Mouse (Mus musculus) kidney, embryonic 14.5 days (tissue): ENCODE data around the gene Ccl27a. TPM values are rescaled to one million over a fixed set of nuclear protein-coding genes. Genes with fewer than 3 reads are reported as not detected.

ENCODE experiments used
- ATAC-seq: fragments of 200-750 bp; cut with Nextera tagmentation; 2 replicates; pipeline ENCODE4 v1.8.0; 2017; ENCODE audit warnings: moderate number of reproducible peaks, mild to moderate bottlenecking, moderate TSS enrichment, moderate library complexity; ENCODE audit not compliant: low FRiP score, low TSS enrichment
- H3K27ac ChIP-seq: fragments of 300-500 bp; sonication (generic); 2 replicates; pipeline ENCODE4 v1.5.1; 2014; ENCODE audit warnings: low read depth, mild to moderate bottlenecking, low read length, moderate library complexity, mixed read lengths
- H3K27me3 ChIP-seq: fragments of 300-500 bp; sonication (generic); 2 replicates; pipeline ENCODE4 v1.6.1; 2014; ENCODE audit warnings: mild to moderate bottlenecking, low read length; ENCODE audit not compliant: control insufficient read depth, insufficient read depth
- H3K36me3 ChIP-seq: fragments of 300-500 bp; sonication (generic); 2 replicates; pipeline ENCODE4 v1.6.1; 2014; ENCODE audit warnings: low read length, mixed read lengths; ENCODE audit not compliant: control insufficient read depth, insufficient read depth
- H3K4me1 ChIP-seq: fragments of 300-500 bp; sonication (generic); 2 replicates; pipeline ENCODE4 v1.6.1; 2014; ENCODE audit warnings: low read length, mixed read lengths; ENCODE audit not compliant: control insufficient read depth, insufficient read depth
- H3K4me2 ChIP-seq: fragments of 300-500 bp; sonication (generic); replicated peaks from 2 replicates; pipeline ENCODE4 v1.6.1; 2014; ENCODE audit warnings: low read depth, mild to moderate bottlenecking, low read length
- H3K4me3 ChIP-seq: fragments of 300-500 bp; sonication (generic); 2 replicates; pipeline ENCODE4 v1.5.1; 2014; ENCODE audit warnings: mild to moderate bottlenecking, low read length
- H3K9ac ChIP-seq: fragments of 300-500 bp; sonication (generic); 2 replicates; pipeline ENCODE4 v1.6.1; 2014; ENCODE audit warnings: low read depth, mild to moderate bottlenecking, low read length, moderate library complexity
- H3K9me3 ChIP-seq: fragments of 300-500 bp; sonication (generic); 2 replicates; pipeline ENCODE4 v1.6.1; 2016; ENCODE audit warnings: low read length; ENCODE audit not compliant: control insufficient read depth
- WGBS: fragments of 180-500 bp; shearing (Covaris S2); extraction: QIAGEN DNeasy Blood & Tissue Kit; methylation state at CpG from one replicate; pipeline ENCODE4 v1.1.7; 2014; 5-methylcytosine and 5-hydroxymethylcytosine counted together
- polyA plus RNA-seq: library from polyadenylated mRNA; unstranded; fragments of >200 nt; fragmentation: Nextera tagmentation; extraction: Ambion mirVana; gene quantifications from 2 replicates; pipeline ENCODE4 v1.2.1, GENCODE M21; 2014

Gene Ccl27a
- polyA plus RNA-seq, 1 experiment from 2014 or later, result 36.5 TPM

- H3K4me3 ChIP-seq, result no peak overlapping the region
- peaks cover 7% of the 10 kb centered on the region; the same call in 1 of the 2 replicates for H3K36me3 ChIP-seq
- no peak for ATAC-seq
- no peaks in the 10 kb centered on the region for H3K27me3 ChIP-seq
- H3K27ac ChIP-seq, result no peak overlapping the region
- H3K9me3 ChIP-seq, result no peaks in the 10 kb centered on the region
- WGBS, result 92% methylated on average over 4 of the region's 4 CpGs
- peaks cover 28% of the 10 kb centered on the region for H3K4me1 ChIP-seq
- no peak overlapping the region for H3K9ac ChIP-seq
- H3K4me2 ChIP-seq, result no peak overlapping the region
These were observed 15.3 kb downstream of the Ccl27a start for GRCm38 (mm10) chr4:41758701-41759100.

DNA sequence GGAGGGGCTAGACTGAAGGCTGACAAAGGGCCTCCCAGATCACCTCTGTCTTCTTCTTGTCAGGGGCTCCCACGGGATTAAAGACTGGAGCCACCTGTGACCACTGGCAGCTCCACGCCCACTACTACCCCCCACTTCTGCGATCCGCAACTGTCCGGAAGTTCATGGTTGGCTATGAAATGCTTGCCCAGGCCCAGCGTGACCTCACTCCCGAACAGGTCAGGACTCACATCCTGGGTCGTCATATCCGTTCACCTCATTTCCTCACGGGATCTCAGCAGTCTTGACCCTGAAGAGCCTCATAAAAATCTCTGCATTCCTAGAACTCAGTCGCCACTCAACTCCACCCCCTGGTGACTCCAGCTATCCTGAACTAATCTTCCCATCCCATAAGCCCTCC lies 16.0 kb downstream of the Ccl27a start:
- Histone ChIP-seq H3K4me2 (no peak overlapping the region), H3K4me1 (peaks cover 28% of the 10 kb centered on the region), H3K36me3 (peaks cover 7% of the 10 kb centered on the region; the same call in 1 of the 2 replicates), H3K9ac (no peak overlapping the region), H3K9me3 (no peaks in the 10 kb centered on the region), H3K27ac (no peak overlapping the region), H3K27me3 (no peaks in the 10 kb centered on the region), H3K4me3 (no peak overlapping the region)
- ATAC-seq, result no peak
- 46% methylated on average over 11 of the region's 11 CpGs for WGBS

DNA sequence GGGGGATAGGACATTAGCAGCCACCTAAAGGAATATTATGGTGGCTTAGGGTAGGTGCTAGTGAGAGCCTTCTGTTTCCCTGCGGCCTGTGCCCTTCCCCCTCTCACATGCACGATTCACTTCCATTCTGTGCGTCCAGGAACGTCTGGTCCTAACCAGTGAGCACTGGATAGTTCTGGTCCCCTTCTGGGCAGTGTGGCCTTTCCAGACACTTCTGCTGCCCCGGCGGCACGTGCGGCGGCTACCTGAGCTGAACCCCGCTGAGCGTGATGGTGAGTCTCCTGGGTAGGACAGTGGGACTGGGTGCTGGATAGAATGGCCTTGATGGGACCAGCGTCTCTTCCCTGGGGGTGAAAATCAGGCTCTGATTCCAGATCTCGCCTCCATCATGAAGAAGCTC lies 16.7 kb downstream of the Ccl27a start:
- no peak for ATAC-seq
- 94% methylated on average over 13 of the region's 13 CpGs for WGBS
- Histone ChIP-seq H3K9ac (no peak overlapping the region), H3K4me2 (no peak overlapping the region), H3K27ac (no peak overlapping the region), H3K27me3 (no peaks in the 10 kb centered on the region), H3K4me1 (peaks cover 22% of the 10 kb centered on the region), H3K4me3 (no peak overlapping the region), H3K36me3 (peaks cover 7% of the 10 kb centered on the region; the same call in 1 of the 2 replicates), H3K9me3 (no peaks in the 10 kb centered on the region)

- Histone ChIP-seq H3K27ac (no peak overlapping the region), H3K36me3 (peaks cover 7% of the 10 kb centered on the region; the same call in 1 of the 2 replicates), H3K27me3 (no peaks in the 10 kb centered on the region), H3K4me2 (peak overlapping the region; percentile 89), H3K4me1 (peaks cover 14% of the 10 kb centered on the region), H3K4me3 (peak overlapping the region; percentile 73), H3K9me3 (no peaks in the 10 kb centered on the region), H3K9ac (peak overlapping the region; percentile 67; the same call in 1 of the 2 replicates)
- ATAC-seq, result no peak
- 77% methylated on average over 8 of the region's 8 CpGs for WGBS
These were observed 17.6 kb downstream of the Ccl27a start for GRCm38 (mm10) chr4:41756440-41756839.

DNA sequence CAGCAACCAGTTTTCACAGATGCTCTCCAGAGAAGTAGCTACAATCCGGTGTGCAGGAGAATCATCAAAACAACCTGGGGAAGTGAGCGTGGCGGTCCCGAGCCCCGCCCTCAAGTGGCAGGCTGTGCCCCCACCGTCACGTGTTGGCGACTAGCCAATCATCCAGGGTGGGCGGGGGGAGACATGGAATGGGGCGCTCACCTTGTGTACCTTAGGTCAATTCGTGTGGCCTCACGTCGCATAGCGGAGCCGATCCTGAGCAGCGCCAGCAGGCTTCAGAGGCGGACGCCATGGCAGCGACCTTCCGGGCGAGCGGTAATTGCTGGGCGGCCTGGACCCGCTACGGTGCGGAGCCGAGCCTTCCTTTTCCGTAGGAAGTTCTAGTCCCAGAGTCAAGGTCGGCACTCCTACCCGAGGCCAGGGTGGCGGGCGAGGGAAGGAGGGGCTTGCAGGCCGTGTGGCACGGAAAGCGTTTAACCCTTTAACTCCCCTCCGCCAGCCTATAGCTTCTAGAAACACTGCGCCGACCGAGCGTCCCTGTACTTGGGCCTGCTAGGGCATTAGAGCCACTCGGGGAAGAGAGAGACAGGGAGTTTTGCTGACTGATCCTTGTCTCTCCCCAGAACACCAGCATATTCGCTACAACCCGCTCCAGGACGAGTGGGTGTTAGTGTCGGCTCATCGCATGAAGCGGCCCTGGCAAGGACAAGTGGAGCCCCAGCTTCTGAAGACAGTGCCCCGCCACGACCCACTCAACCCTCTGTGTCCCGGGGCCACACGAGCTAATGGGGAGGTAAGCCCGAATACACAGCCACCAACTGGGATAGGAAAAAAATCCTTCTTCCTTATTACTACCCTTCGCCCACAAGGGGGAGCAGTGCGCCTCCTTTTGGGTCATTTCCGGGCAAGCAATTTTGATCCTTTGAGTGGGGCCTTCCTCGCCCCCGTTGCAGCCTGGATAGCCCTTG lies 18.4 kb downstream of the Ccl27a start, which contains the start of gene Sigmar1:
Gene Sigmar1 (minus strand): TSS at position 820 of the 968 bp plus-strand sequence.
- peak within 1 kb of the TSS; percentile 73 for H3K4me3 ChIP-seq
- peak within 1 kb of the TSS; percentile 88 for H3K27ac ChIP-seq
- peaks cover 7% of the 10 kb centered on the region; the same call in 1 of the 2 replicates for H3K36me3 ChIP-seq
- ATAC-seq, result peak; percentile 73
- H3K9ac ChIP-seq, result peak within 1 kb of the TSS; percentile 67
- H3K4me1 ChIP-seq, result peaks cover 5% of the 10 kb centered on the region; the same call in 1 of the 2 replicates
- no peaks in the 10 kb centered on the region for H3K27me3 ChIP-seq
- peak within 1 kb of the TSS; percentile 89 for H3K4me2 ChIP-seq
- WGBS, result under 1% methylated on average over 57 of the region's 57 CpGs
- no peaks in the 10 kb centered on the region for H3K9me3 ChIP-seq

DNA sequence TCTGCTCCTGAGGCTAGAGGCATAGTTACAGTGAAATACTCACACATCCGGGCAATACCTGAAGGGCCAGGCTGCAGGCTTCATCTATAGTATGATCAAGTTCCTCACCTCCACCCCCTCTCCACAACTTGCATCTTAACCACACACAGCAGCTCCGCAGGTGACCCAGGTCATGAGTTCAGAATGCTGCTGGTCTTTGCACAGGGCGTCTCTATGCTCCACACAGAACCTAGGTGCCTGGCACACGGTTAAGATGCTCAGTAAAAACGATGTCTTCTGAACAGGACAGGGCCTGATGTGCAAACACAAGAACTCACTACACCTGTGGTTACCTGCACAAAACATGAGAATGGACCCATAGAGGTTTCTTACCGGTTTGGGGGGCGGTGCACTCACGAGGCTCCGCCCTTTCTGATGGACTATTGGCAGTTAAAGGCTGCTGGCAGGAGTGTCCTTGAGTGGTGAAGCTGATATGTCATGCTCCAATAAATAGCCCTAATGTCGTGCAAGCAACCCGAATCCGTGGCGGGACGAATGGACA lies 19.2 kb downstream of the Ccl27a start, which contains the start of gene Galt:
Gene Galt (plus strand): TSS at position 432 of the 541 bp plus-strand sequence.
- Histone ChIP-seq H3K4me3 (peak within 1 kb of the TSS; percentile 73), H3K27ac (peak within 1 kb of the TSS; percentile 88), H3K4me2 (peak within 1 kb of the TSS; percentile 89), H3K9me3 (no peaks in the 10 kb centered on the region), H3K9ac (peak within 1 kb of the TSS; percentile 67), H3K36me3 (peaks cover 7% of the 10 kb centered on the region; the same call in 1 of the 2 replicates), H3K4me1 (peaks cover 3% of the 10 kb centered on the region; the same call in 1 of the 2 replicates), H3K27me3 (no peaks in the 10 kb centered on the region)
- ATAC-seq, result peak; percentile 56
- 14% methylated on average over 14 of the region's 14 CpGs for WGBS

- H3K4me1 ChIP-seq, result peaks cover 4% of the 10 kb centered on the region
- no peak overlapping the region for H3K9ac ChIP-seq
- no peak overlapping the region for H3K4me2 ChIP-seq
- 75% methylated on average over 1 of the region's 1 CpGs for WGBS
- no peaks in the 10 kb centered on the region for H3K36me3 ChIP-seq
- no peaks in the 10 kb centered on the region for H3K27me3 ChIP-seq
- ATAC-seq, result no peak
- no peak overlapping the region for H3K27ac ChIP-seq
- H3K4me3 ChIP-seq, result no peak overlapping the region
- H3K9me3 ChIP-seq, result peaks cover 13% of the 10 kb centered on the region
These were observed 29.0 kb downstream of the Ccl27a start for GRCm38 (mm10) chr4:41745021-41745420.

DNA sequence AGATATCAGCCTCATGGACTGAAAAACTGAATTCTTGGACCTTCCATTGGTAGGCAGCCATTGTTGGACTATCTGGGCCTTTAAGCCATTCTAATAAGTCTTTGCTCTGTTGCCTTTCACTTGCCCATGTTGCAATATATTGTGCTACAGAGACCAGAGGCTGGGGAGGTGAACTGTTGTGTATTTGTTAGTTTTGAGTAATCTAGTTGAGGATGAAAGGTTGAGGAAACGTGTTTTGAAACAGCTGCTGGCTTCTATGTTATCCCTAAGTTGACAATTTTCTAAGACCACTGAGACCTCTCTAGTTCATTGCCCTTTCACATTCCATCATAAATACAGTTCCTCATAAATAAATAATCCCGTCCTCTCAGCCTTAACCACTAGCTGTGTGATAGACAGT lies 29.9 kb downstream of the Ccl27a start:
- Histone ChIP-seq H3K9ac (no peak overlapping the region), H3K4me2 (no peak overlapping the region), H3K27ac (no peak overlapping the region), H3K4me3 (no peak overlapping the region), H3K4me1 (peaks cover 8% of the 10 kb centered on the region), H3K9me3 (peaks cover 13% of the 10 kb centered on the region), H3K36me3 (peaks cover 4% of the 10 kb centered on the region), H3K27me3 (no peaks in the 10 kb centered on the region)
- 63% methylated on average over 2 of the region's 2 CpGs for WGBS
- ATAC-seq, result no peak
